Mouse (Mus musculus) kidney, adult 2 months (tissue): ENCODE measurements around the gene Sept9. TPM values are rescaled to one million over a fixed set of nuclear protein-coding genes. Genes with fewer than 3 reads are reported as not detected.

Source experiments
- DNase-seq: peaks from one replicate; pipeline ENCODE4 v3.0.0; 2021
- H3K27ac ChIP-seq: fragments of 200-500 bp; 2 replicates; pipeline ENCODE4 v1.5.1; 2012; ENCODE audit warnings: low read depth, low read length, control low read depth, inconsistent platforms; ENCODE audit not compliant: insufficient read depth
- H3K27me3 ChIP-seq: fragments of 200-500 bp; replicated peaks from 2 replicates; pipeline ENCODE4 v1.6.1; 2012; ENCODE audit warnings: mild to moderate bottlenecking, moderate library complexity, low read length, inconsistent platforms; ENCODE audit not compliant: control insufficient read depth, insufficient read depth
- H3K36me3 ChIP-seq: fragments of 200-500 bp; 2 replicates; pipeline ENCODE4 v1.6.1; 2012; ENCODE audit warnings: mild to moderate bottlenecking, moderate library complexity, low read length, inconsistent platforms; ENCODE audit not compliant: control insufficient read depth, insufficient read depth
- H3K4me1 ChIP-seq: fragments of 200-500 bp; 2 replicates; pipeline ENCODE4 v1.6.1; 2011; ENCODE audit warnings: low read length; ENCODE audit not compliant: control insufficient read depth, insufficient read depth
- H3K4me3 ChIP-seq: fragments of 200-500 bp; 2 replicates; pipeline ENCODE4 v1.5.1; 2011; ENCODE audit warnings: mild to moderate bottlenecking, low read depth, low read length, control low read depth; ENCODE audit not compliant: insufficient read depth
- CTCF ChIP-seq: fragments of 200-500 bp; conservative IDR thresholded peaks from 2 replicates; pipeline ENCODE4 v1.5.1; 2011; ENCODE audit warnings: low read depth, mild to moderate bottlenecking, control low read depth, low read length, moderate library complexity, mixed read lengths; ENCODE audit not compliant: insufficient read depth, insufficient read length
- POLR2A ChIP-seq: fragments of 200-500 bp; IDR thresholded peaks from one replicate; pipeline ENCODE4 v1.6.1; 2011; ENCODE audit warnings: low read depth, low read length, control low read depth
- WGBS: fragments of 180-500 bp; shearing (Covaris S2); methylation state at CpG from one replicate; pipeline ENCODE4 v1.1.7; 2018; 5-methylcytosine and 5-hydroxymethylcytosine counted together
- polyA plus RNA-seq: library from polyadenylated mRNA; depleted of rRNA; stranded (reverse); fragments of >200 nt; gene quantifications from 2 replicates; pipeline ENCODE4 v1.2.3, GENCODE M21; 2012

Gene Sept9
- polyA plus RNA-seq, 1 experiment = 25.9 TPM

DNA sequence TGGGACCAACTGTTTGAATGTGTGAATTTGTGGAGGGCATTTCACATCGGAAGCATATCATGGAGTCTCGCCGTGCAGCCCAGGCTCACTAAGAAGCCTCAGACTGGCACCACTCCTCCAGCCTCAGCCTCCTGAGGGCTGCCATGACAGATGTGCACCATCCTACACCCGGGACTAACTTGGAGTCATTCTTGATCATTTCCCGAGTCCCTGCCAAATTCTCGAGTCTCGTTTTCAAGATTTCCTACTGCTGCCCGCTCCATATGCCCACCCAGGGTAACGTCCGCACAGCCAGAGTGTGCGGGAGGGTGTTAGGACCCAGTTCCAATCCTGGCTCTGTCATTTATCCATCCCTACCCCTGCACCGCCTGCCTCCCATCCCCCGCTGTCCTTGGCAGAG is 53.4 kb downstream of the Sept9 start:
- WGBS = 89% methylated on average over 13 of the region's 13 CpGs

DNA sequence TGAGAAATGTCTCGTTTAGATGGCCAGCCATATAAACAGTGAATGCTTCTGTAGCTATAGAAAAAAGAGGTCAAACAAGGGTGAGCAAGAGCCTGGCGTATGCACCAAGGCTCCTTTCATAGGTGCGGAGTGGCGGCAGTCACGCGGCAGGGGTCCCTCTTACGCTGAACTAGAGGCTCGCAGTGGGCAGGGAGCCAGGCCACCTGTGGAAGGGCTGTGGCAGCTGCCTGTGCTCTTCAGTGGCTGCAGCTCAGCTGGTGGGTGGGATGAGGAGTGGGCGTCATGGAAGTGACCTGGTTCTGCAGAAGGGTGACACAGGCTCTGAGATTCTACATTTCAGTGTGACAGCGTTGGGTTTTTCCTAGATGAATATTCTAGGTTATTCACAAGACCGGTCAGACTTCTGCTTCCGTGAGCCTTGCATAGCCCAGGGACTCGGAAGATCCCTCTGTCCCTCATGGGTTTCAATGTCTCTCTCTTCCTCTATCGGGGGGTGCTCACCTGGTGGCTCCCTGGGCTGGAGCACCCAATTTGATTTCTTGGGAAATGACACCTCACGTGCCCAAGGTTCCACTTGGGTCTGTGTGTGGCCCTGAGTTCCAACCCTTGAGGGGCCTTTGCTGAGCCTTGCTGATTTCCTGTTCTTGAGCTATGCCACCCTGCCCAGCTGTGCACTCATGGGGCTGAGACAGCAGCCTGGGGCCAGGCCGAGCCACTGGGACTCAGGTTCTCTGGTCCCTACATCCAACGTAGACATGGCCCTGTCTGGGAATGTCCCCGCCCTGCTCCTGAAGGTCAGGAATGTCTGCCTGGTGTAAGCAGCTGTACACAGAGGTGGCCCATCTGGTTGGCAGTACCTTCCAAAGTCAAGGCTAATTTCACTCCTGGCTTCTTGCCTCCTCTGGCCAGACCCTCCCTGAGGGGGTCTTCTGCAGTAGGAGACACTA is 55.0 kb downstream of the Sept9 start:
- Histone ChIP-seq H3K27ac (no peak overlapping the region), H3K4me3 (no peak overlapping the region), H3K27me3 (no peaks in the 10 kb centered on the region), H3K36me3 (no peaks in the 10 kb centered on the region), H3K4me1 (peaks cover 7% of the 10 kb centered on the region; the same call in 1 of the 2 replicates)
- DNase-seq = no peak
- WGBS = 81% methylated on average over 18 of the region's 18 CpGs
- TF ChIP-seq CTCF (no peak), POLR2A (no peak)

More for the DNA sequence above, 53.4 kb downstream of the Sept9 start:
- no peak overlapping the region for H3K27ac ChIP-seq
- H3K36me3 ChIP-seq = no peaks in the 10 kb centered on the region
- no peak for DNase-seq
- TF ChIP-seq CTCF (no peak), POLR2A (no peak)
- no peak overlapping the region for H3K4me3 ChIP-seq
- peaks cover 11% of the 10 kb centered on the region; the same call in 1 of the 2 replicates for H3K4me1 ChIP-seq
- no peaks in the 10 kb centered on the region for H3K27me3 ChIP-seq

DNA sequence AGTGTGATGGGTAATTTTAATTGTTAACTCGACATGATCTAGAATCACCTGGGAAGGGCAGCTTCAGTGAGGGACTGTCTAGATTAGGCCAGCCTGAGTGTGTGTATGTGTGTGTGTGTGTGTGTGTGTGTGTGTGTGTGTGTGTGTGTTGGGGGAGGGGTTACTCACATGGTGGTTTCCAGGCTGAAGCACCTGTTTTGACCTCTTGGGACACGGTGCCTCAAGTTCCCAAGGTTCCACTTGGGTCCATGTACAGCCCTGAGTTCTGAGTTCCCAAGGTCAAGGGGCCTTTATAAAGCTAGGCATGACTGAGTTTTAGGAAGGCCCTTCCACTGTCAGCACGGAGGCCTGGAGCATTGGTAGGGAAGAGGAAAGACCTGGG is 55.6 kb downstream of the Sept9 start:
- H3K27ac ChIP-seq = no peak overlapping the region
- WGBS = 50% methylated on average over 3 of the region's 3 CpGs
- no peak for TF ChIP-seq CTCF
- TF ChIP-seq POLR2A = no peak

DNA sequence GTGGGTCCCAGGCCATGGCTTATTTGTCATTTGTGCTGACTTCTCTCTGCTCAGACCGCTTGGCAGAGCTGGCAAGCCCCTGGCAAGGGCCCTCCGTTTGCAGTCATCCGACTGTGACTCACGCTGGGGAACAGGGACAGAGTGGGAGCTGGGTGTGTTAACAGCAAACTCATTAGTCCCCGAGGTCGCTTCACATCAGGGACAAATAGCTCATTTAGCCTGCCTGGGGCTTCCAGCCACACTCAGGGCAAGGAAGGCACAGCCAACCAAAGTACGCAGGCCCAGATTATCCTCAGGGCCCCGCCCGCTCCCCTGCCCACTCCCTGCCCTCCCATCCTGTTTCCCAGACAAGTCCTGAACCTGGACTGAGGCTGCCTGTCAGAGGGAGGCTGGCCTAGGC is 56.6 kb downstream of the Sept9 start:
- Histone ChIP-seq H3K4me3 (no peak overlapping the region), H3K4me1 (peaks cover 7% of the 10 kb centered on the region; the same call in 1 of the 2 replicates), H3K36me3 (no peaks in the 10 kb centered on the region), H3K27me3 (no peaks in the 10 kb centered on the region), H3K27ac (0 out of 2 replicates have a peak overlapping the region, but pooled peaks have one; percentile 33)
- DNase-seq = peak; percentile 50
- WGBS = 53% methylated on average over 9 of the region's 9 CpGs
- no peak for TF ChIP-seq POLR2A
- no peak for TF ChIP-seq CTCF

More for the DNA sequence above, 55.6 kb downstream of the Sept9 start:
- DNase-seq = no peak
- Histone ChIP-seq H3K36me3 (no peaks in the 10 kb centered on the region), H3K4me1 (peaks cover 7% of the 10 kb centered on the region; the same call in 1 of the 2 replicates), H3K27me3 (no peaks in the 10 kb centered on the region), H3K4me3 (no peak overlapping the region)

DNA sequence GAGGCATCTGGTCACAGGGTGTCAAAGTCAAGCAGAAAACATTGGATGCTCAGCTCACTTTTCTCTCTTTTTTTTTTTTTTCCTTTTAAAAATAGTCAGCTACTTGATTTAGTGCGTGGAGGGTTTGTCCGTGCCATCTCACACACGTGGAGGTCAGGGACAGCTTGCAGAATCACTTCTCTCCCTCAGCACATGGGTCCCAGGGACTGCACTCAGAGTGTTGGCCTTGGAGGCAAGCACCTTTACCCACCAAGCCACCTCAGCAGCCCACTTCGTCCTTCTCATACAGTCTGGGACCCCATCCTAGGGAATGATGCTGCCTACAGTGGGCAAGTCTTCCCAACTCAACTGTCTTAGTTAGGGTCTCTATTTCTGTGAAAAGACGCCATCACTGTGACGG is 57.4 kb downstream of the Sept9 start:
- WGBS = 96% methylated on average over 6 of the region's 6 CpGs
- TF ChIP-seq CTCF (no peak), POLR2A (no peak)
- DNase-seq = no peak
- H3K27me3 ChIP-seq = no peaks in the 10 kb centered on the region
- no peak overlapping the region for H3K27ac ChIP-seq
- H3K36me3 ChIP-seq = no peaks in the 10 kb centered on the region
- H3K4me1 ChIP-seq = peaks cover 7% of the 10 kb centered on the region; the same call in 1 of the 2 replicates
- no peak overlapping the region for H3K4me3 ChIP-seq

DNA sequence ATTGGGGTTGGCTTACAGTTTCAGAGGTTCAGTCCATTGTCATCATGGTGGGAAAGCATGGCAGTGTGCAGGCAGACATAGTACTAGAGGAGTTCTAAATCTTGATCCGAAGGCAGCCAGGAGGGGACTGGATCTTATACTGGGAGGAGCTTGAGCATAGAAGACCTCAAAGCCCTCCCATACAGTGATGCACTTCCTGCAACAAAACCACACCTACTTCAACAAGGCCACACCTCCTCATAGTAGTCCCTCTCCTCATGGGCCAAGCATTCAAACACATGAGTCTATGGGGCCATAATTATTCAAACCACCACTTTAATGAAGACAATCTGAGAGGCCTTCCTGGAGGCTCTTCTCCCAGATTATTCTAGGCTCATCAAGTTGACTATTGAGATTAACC is 57.8 kb downstream of the Sept9 start:
- H3K27ac ChIP-seq = no peak overlapping the region
- 88% methylated on average over 1 of the region's 1 CpGs for WGBS
- no peak for DNase-seq
- H3K4me3 ChIP-seq = no peak overlapping the region
- no peak for TF ChIP-seq POLR2A
- no peak for TF ChIP-seq CTCF
- peaks cover 7% of the 10 kb centered on the region; the same call in 1 of the 2 replicates for H3K4me1 ChIP-seq
- no peaks in the 10 kb centered on the region for H3K36me3 ChIP-seq
- no peaks in the 10 kb centered on the region for H3K27me3 ChIP-seq

DNA sequence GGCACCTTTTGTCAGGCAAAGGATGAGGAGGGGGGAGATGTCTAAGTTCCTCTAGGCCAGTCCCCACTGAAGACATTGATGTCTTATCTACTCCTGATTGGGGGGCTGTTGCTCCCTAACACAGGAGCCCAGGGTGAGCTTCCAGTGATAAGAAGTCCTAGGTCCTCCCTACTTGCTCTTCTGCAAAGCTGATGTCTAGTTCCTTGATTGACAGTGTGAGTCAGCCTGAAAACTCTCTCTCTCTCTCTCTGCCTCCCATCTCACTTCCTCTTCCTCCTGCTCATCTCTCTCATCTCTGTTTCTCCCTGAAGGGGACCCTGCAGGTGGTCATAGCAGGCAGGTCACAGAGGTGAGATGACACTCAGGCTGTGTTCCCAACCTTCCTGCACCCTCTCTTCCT is 58.4 kb downstream of the Sept9 start:
- no peaks in the 10 kb centered on the region for H3K27me3 ChIP-seq
- no peak overlapping the region for H3K4me3 ChIP-seq
- H3K36me3 ChIP-seq = no peaks in the 10 kb centered on the region
- TF ChIP-seq POLR2A = no peak
- no peak for TF ChIP-seq CTCF
- no peak overlapping the region for H3K27ac ChIP-seq
- DNase-seq = no peak
- H3K4me1 ChIP-seq = peaks cover 7% of the 10 kb centered on the region; the same call in 1 of the 2 replicates
